Mouse (Mus musculus): ENCODE measurements around the gene Slc1a4. TPM values are rescaled to one million over a fixed set of nuclear protein-coding genes. Genes with fewer than 3 reads are reported as not detected.
A peak's percentile ranks its signal among the peaks of the same experiment; 100 is the strongest.

Slc1a4 gene
- total and polyA plus RNA-seq, 2 experiments from 2014 or later: 70.1 to 164 TPM

DNA sequence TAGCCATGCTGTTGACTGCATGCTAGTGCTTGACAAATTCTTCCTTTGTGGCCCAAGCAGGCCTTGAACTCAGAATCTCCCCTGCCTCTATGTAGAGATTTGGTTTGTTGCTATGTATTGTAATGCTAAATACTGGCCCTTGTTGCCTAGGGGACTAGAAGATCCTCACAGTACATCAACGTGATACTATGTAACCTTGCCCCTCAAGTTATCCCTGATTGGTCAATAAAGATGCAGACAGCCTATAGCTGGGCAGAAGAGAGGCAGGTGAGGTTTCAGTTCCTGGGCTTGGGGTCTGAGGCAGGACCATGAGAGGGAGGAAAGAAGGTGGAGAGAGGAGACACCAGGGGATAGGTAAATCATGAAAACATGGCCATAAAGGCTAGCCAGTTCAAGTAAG lies 1.8 kb upstream of the Slc1a4 start:
- no peaks in the 10 kb centered on the region for H3K36me3 ChIP-seq (ENCODE audit: insufficient read depth)
- WGBS: 11% methylated on average over 1 of the region's 1 CpGs
- 0 out of 2 replicates have a peak overlapping the region, but pooled peaks have one; percentile 99 for H3K27ac ChIP-seq (ENCODE audit: low read depth, low read length)
- no peak overlapping the region for H3K4me2 ChIP-seq (ENCODE audit: low read depth)
- H3K4me3 ChIP-seq (ENCODE audit: low read depth, low read length): no peak overlapping the region
- DNase-seq: no peak
- no peaks in the 10 kb centered on the region for H3K9me3 ChIP-seq (ENCODE audit: low read length)
- no peak for ATAC-seq
- peaks cover 17% of the 10 kb centered on the region; the same call in 1 of the 2 replicates for H3K4me1 ChIP-seq (ENCODE audit: insufficient read depth)
- H3K27me3 ChIP-seq (ENCODE audit: insufficient read depth, low read length): no peaks in the 10 kb centered on the region
- no peak for TF ChIP-seq CTCF (IDR thresholded peaks at IDR 0.05; ENCODE audit: low read depth)
- no peak overlapping the region for H3K9ac ChIP-seq

- H3K27me3 ChIP-seq (ENCODE audit: insufficient read depth, low read length): no peaks in the 10 kb centered on the region
- peak overlapping the region; percentile 99 for H3K27ac ChIP-seq (ENCODE audit: low read depth, low read length)
- peak overlapping the region; percentile 82 for H3K4me3 ChIP-seq (ENCODE audit: low read depth, low read length)
- TF ChIP-seq CTCF (IDR thresholded peaks at IDR 0.05; ENCODE audit: low read depth): no peak
- peak overlapping the region; percentile 79 for H3K4me2 ChIP-seq (ENCODE audit: low read depth)
- H3K9ac ChIP-seq: peak overlapping the region; percentile 92
- ATAC-seq (peak; percentile 11), DNase-seq (no peak)
- no peaks in the 10 kb centered on the region for H3K36me3 ChIP-seq (ENCODE audit: insufficient read depth)
- no peaks in the 10 kb centered on the region for H3K9me3 ChIP-seq (ENCODE audit: low read length)
- H3K4me1 ChIP-seq (ENCODE audit: insufficient read depth): peaks cover 17% of the 10 kb centered on the region; the same call in 1 of the 2 replicates
- 1% methylated on average over 61 of the region's 61 CpGs for WGBS
These were observed 599 bp downstream of the Slc1a4 start for GRCm38 (mm10) chr11:20331690-20332537.

DNA sequence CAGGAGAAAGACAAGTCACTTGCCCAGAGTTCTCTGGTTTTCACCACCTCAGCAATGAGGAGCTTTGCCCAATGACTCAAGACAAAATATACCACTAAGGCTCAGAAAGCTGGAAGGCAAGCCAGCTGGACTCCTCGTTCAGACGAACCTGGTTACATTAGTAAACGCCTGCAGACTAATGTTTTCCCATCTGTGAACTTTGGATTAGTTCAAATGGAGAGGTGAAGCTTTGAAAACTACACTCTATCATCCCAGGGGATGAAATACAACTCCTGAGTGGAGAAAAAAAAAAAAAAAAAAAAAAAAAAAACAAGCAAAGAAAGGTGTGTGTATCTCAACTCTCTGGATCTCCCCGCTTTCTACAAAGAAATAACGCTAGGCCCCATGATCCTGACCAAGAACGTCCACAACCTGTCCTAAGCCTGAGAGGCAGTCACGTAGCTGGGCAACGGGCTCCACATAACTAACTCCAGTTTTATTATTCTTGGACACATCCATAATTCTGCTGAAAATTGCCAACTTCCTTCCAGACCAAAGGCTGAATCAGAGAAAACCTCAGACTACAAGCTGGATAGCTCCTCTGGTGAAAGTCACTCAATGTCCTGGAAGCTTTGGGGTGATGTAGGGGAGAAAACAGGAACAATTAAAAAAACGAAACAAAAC lies 1.4 kb downstream of the Slc1a4 start:
- DNase-seq: no peak
- Histone ChIP-seq H3K9me3 (ENCODE audit: low read length) (no peaks in the 10 kb centered on the region), H3K27ac (ENCODE audit: low read depth, low read length) (peak overlapping the region; percentile 99; the same call in 1 of the 2 replicates), H3K4me1 (ENCODE audit: insufficient read depth) (peaks cover 17% of the 10 kb centered on the region; the same call in 1 of the 2 replicates), H3K4me2 (ENCODE audit: low read depth) (peak overlapping the region; percentile 79), H3K4me3 (ENCODE audit: low read depth, low read length) (peak overlapping the region; percentile 82), H3K9ac (peak overlapping the region; percentile 92), H3K36me3 (ENCODE audit: insufficient read depth) (no peaks in the 10 kb centered on the region), H3K27me3 (ENCODE audit: insufficient read depth, low read length) (no peaks in the 10 kb centered on the region)
- ATAC-seq: no peak
- TF ChIP-seq CTCF (IDR thresholded peaks at IDR 0.05; ENCODE audit: low read depth): no peak
- 20% methylated on average over 9 of the region's 9 CpGs for WGBS

DNA sequence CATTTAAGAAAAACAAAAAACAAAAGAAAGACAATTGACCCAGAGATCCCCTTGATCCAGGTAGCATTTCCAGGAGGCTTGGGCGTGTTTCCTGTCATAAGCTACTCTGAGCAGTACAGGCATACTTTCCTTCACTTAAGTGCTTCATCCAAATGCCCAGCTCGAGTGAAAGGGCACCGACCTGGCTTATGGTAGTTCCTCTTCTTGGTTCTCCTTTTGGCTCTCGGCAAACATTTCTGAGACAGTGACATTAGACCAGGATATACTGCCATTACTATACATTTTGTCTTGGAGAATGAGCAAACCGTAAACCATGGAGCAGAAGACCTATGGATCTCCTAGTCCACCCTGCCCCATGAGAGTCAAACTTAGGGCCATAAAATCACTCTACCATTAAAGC lies 2.8 kb downstream of the Slc1a4 start:
- peak overlapping the region; percentile 82; the same call in 1 of the 2 replicates for H3K4me3 ChIP-seq (ENCODE audit: low read depth, low read length)
- 89% methylated on average over 5 of the region's 5 CpGs for WGBS
- no peak overlapping the region for H3K27ac ChIP-seq (ENCODE audit: low read depth, low read length)
- TF ChIP-seq CTCF (IDR thresholded peaks at IDR 0.05; ENCODE audit: low read depth): no peak
- H3K9ac ChIP-seq: no peak overlapping the region
- DNase-seq (no peak), ATAC-seq (no peak)
- H3K4me1 ChIP-seq (ENCODE audit: insufficient read depth): peaks cover 17% of the 10 kb centered on the region
- H3K9me3 ChIP-seq (ENCODE audit: low read length): no peaks in the 10 kb centered on the region
- H3K27me3 ChIP-seq (ENCODE audit: insufficient read depth, low read length): no peaks in the 10 kb centered on the region
- peak overlapping the region; percentile 79 for H3K4me2 ChIP-seq (ENCODE audit: low read depth)
- H3K36me3 ChIP-seq (ENCODE audit: insufficient read depth): no peaks in the 10 kb centered on the region

- no peak for TF ChIP-seq CTCF (IDR thresholded peaks at IDR 0.05; ENCODE audit: low read depth)
- H3K27ac ChIP-seq (ENCODE audit: low read depth, low read length): no peak overlapping the region
- no peak overlapping the region for H3K9ac ChIP-seq
- 88% methylated on average over 6 of the region's 6 CpGs for WGBS
- H3K4me3 ChIP-seq (ENCODE audit: low read depth, low read length): no peak overlapping the region
- no peaks in the 10 kb centered on the region for H3K27me3 ChIP-seq (ENCODE audit: insufficient read depth, low read length)
- H3K36me3 ChIP-seq (ENCODE audit: insufficient read depth): no peaks in the 10 kb centered on the region
- no peaks in the 10 kb centered on the region for H3K9me3 ChIP-seq (ENCODE audit: low read length)
- no peak overlapping the region for H3K4me2 ChIP-seq (ENCODE audit: low read depth)
- DNase-seq (no peak), ATAC-seq (no peak)
- H3K4me1 ChIP-seq (ENCODE audit: insufficient read depth): peaks cover 18% of the 10 kb centered on the region
These were observed 3.7 kb downstream of the Slc1a4 start for GRCm38 (mm10) chr11:20328771-20329170.

GRCm38 (mm10) chr11:20326328-20326995 lies 6.1 kb downstream of the Slc1a4 start:
- TF ChIP-seq CTCF (IDR thresholded peaks at IDR 0.05; ENCODE audit: low read depth): no peak
- Histone ChIP-seq H3K9me3 (ENCODE audit: low read length) (no peaks in the 10 kb centered on the region), H3K4me3 (ENCODE audit: low read depth, low read length) (no peak overlapping the region), H3K4me2 (ENCODE audit: low read depth) (no peak overlapping the region), H3K4me1 (ENCODE audit: insufficient read depth) (peaks cover 15% of the 10 kb centered on the region), H3K27me3 (ENCODE audit: insufficient read depth, low read length) (no peaks in the 10 kb centered on the region), H3K36me3 (ENCODE audit: insufficient read depth) (no peaks in the 10 kb centered on the region), H3K9ac (no peak overlapping the region), H3K27ac (ENCODE audit: low read depth, low read length) (no peak overlapping the region)
- ATAC-seq (0 out of 2 replicates have a peak, but pooled peaks have one; percentile 15), DNase-seq (no peak)
- WGBS: 55% methylated on average over 11 of the region's 11 CpGs

Measured in forebrain, postnatal 0 days (tissue).